Mouse (Mus musculus): ENCODE results near the gene Erlin1.

Gene Erlin1

DNA sequence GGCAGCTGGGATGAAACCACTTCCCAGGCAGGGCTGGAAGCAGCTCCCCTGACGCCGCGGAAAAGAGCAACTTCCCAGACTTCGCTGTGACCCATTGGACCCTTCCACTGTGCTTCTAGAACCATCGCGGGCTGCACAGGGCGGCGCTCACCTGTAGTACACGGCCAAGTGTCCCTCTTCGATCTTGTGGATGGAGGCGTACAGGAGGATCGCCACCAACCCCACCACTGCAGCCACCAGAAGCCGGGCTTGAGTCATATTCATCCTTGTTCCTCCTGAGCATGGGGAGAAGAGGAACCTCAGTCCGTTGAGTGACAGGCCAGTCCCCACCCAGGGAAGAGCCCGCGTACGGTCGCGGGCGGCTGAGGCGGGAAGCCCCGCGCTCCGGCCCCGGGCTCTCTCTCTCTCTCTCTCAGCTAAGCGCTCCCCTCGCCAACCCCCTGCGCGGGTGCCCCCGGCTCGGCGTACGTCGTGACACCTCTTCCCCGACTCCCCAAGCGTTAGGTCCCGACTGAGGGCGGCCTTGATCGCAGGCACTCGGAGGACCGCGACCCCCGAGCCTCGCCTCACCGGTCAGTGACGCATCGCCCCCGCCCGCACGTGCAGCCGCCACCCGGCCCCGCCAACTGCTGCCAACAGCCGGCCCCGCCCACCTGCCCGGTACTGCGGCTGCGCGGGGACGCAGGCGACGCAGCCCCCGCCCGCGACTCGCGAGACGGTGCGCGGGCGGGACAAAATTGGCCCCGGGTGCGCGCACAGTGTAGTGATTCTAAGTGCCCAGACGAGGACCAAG is at the start of gene Erlin1:
Gene Erlin1, minus strand, starts transcription at position 665 of the 793 bp plus-strand sequence.
- peak; percentile 93 for DNase-seq

DNA sequence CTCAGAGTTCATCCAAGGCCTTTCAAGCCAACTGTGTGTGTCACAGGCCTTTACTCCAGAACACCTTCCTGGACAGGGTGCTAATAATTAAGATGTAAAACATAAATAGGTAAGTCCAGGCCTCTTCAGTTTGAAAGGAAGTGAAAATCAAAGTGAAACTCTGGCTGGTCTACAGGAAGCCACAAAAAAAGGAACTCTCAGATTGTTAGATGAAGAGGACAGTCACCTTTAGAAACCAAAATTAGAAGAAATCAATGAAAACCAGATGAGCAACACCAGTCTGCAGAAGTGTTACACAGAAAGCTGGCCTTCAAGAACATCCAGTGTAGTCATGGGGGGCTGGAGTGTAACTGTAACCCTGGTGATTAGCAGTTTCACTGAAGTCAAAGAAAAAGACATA is 48.2 kb upstream of the Erlin1 start:
- DNase-seq, result no peak

DNA sequence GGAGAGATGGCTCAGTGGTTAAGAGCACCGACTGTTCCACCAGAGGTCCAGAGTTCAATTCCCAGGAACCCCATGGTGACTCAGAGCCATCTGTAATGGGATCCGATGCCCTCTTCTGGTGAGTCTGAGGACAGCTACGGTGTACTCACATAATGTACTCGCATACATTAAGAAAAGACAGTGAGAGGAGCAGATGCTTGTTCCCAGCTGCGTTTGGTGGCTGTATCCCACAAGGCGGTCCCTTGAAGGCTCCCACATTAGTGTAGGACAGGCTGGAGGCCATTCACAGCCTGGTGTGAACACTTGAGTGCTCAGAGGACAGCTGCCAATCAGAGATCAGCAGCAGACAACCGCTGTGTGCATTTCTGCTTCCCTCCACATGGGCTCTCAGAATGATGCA is 42.1 kb upstream of the Erlin1 start:
- peak; percentile 64 for DNase-seq

DNA sequence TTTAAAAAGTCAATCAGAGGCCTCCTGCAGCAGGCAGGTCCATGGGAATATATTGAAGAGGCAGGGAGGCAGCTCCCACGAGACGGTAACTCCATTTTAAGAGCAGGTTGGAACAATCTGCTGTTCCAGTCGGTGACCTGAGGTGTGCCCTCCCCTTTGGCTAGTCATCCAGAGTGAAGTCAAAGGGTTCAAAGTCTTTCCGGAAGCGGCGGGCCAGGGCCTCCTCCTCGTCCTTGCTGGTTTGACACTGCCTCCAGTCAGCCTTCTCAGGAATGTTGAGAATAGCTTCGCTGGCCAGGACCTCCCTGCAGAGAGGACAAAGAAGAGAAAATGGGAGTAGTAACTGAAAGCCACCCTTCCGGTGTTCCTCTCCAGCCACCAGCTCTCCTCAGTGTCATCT is 40.8 kb upstream of the Erlin1 start:
- no peak for DNase-seq

DNA sequence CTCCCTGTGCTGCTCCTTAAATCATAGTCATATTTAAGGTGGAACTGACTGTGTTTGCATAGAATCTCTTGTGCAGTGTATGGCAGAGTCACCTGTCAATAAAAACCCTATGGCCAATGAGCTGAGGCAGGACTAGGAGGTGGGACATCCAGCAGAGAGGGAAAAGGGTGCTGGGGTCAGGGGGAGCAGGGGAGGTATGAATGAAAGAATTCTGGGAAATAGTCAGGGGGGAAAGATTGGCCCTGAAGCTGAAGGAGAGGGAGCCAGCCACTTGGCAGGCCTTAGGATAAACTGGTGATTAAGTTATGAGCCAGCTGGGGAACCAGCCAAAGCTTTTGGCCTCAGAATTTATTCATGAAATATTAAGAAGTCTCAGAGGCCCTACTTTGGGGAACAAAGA is 39.4 kb upstream of the Erlin1 start:
- DNase-seq, result peak; percentile 9

DNA sequence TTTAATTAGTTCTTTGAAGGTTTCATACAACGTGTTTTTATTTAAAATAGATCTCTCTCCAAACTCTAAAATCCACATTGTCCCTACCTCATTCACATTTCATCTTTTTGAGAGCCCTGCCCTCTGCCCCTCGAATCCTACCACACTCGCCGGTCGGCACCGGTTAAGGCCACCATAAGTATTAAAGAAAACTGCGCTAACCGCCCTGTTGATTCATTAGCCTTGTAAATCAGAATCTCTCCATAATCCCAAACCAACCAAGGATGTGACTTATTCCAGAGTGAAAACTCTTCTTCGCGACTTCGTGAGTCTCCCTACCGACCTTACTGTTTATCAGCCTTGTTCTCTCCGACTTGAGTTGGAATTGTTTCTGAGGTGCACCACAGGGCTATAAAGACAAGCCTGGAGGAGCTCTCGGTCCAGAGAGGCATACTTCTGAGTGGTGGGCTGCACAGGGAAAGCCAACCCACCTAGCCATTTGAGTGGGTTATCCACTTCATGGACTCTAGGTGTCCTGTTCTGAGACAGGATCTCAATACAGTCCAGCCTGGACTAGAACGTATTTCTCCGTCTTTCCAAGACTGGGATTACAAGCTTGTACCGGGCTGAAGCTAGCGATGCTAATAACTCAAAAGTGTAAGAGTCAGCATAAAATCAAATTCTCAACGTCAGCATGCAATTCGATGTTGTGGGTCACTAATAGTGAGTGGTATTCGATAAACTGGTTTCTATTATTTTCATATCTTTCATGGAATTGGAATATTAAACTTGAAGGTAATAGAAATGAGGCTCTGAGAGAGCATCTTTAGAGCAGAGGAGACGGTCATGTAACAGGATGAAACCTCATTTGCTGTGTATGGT is 38.3 kb upstream of the Erlin1 start:
- no peak for DNase-seq

DNA sequence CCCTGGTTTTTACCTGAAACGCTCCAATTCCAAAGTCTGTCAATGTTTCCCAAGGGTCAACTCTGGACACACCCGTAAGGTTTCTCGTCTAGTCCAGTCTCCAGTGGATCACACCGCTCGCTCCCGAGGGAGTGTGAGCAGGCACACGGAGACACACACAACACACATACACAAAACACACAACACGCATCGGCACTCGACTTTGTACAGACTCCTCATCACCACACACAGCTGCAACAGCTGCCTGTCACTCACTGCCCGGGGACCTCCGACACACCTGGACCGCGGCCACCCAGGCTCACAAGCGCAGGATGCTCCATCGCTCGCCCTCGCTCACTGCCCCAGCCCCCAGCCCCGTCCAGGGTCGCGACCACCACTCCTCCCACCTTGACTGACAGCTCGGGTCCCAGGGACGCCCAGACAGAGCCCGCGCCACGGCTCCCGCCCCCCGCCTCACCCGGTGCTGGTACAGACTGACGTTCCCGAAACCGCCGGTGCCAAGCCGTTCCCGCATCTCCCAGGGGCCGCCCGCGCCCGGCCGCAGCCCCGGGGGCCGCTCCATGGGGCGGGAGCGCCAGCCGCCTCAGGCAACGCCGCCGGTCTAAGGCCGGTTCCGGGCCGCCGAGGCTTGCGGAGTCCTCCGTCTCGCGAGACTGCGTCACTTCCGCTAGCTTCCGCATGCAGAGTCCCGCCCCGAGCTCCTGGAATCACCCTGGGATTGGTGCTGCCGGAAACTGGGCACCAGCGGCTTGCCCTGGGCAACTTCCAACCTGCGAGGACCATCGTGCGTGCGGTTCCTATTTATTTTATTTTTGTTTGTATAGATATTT is 37.5 kb upstream of the Erlin1 start, which contains the start of gene Chuk:
Gene Chuk, minus strand, starts transcription at position 650 of the 830 bp plus-strand sequence.
- DNase-seq, result peak; percentile 97

DNA sequence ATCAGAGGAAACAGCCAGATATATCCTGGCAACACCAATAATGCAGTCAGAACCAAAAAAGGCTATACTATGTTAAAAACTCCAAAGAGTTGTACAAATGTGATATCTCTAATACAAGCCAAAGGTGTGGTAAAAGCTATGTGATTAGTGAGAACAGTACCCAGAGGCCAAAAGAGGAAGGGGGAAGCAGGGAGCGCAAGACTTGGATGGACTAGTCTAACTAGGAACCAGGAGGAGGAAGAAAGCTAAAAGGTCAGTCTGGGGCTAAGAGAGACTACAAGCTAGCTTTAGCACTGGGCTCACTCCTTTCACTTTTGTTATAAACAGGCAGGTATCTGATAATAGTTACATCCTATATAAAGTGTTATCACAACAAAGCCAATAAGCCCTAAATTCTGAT is 34.8 kb upstream of the Erlin1 start:
- no peak for DNase-seq

DNA sequence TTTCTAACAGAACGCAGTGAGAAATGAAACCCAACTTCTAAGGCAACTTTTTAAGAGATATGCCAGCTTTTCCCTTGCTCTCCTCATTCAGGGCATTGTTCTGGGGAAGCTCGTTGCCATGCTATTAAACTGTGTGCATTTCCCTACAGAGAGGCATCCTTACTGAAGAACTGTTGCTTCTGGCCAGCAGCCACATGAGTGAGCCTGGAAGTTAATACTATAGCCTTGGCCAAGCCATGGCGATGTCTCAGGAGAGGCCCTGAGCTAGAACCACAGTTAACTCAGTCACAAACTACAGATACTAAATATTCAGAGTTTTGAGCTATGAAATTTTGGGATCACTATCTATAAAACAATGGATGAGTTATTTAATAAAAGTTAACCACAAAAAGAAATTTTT is 33.4 kb upstream of the Erlin1 start:
- no peak for DNase-seq

DNA sequence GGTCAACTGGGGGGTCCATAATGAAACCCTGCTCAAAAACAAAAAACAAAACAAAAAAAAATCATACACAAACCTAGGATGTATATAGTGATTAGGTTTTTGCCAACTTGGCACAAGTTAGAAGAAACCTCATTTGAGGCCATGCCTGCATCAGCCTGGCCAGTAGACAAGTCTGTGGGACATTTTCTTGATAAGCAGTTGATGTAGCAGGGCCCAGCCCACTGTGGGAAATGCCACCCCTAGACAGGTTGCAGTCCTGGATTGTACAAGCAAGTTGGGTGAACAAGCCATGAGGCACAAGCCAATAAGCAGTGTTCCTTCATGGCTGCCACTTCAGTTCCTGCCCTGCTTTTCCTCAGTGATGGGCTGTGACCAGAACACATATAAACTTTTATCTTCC is 31.3 kb upstream of the Erlin1 start:
- DNase-seq, result no peak

DNA sequence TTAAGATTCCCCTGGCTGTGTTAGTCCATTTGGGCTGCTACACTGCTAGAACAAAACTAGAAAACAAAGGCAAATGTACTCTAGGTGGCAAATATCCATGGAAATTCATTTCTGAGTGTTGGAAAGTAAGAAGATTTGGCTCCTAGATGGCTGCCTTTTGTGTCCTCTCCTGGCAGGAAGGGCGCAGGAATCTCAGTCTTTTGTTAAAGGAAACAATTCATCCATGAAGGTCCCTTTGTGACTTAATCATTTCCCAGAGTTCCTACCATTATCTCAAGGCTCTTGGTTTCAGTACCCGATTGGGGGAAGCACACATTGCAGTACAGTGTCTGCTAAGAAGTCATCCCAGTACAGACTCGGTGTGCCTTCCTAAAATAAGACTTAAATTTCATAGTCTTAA is 16.7 kb upstream of the Erlin1 start:
- DNase-seq, result no peak

DNA sequence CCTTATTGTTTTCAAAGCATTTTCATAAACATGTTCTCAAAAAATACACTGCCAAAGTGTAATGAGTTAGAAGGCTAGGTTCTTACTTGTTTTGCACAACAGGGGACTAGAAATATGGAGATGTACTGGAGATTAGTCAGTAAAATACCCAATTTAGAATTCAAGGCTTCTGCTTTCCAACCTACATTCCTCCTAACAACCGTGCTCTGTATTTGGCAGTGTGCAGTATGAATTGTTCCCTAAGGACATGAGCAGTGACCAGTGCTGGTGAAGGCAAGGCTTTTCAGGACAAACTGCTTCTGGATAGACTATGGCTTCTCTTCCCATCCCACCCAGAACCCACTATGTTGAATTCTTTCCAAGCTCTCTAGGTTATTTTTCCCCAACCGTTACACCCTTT is 11.3 kb upstream of the Erlin1 start:
- DNase-seq, result no peak

DNA sequence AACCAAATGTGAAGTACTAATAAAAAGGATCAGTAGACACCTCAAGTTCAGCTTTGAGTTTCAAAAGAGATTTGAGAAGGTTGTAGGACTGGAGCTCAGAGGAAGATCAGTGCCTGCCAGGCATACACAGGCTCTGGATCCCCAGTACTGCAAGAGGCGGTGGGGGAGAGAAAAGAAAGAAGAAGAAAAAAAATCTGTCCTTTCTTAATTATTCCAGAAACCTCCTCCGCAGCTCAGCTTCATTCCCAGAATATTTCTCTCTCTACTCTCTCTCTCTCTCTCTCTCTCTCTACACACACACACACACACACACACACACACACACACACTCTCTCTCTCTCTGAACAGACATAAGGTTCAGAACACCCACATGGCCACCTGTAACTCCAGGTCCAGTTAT is 10.4 kb upstream of the Erlin1 start:
- DNase-seq, result no peak

DNA sequence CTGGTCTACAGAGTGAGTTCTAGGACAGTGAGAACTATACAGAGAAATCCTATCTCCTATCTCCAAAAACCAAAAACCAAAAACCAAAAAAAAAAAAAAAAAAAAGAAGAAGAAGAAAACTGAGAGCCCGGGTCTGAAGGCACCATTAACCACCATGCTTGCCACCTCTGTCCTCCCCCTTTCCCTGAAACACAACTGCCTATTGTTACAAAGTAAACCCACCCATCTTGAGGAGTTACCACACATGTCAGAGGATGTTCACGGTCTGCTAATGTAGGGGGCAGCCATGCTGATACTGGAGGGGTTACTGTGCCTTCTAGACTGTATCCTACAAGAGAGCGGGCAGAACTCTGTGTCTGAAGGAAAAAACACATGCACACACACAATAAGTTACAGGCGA is 7.4 kb upstream of the Erlin1 start:
- no peak for DNase-seq

DNA sequence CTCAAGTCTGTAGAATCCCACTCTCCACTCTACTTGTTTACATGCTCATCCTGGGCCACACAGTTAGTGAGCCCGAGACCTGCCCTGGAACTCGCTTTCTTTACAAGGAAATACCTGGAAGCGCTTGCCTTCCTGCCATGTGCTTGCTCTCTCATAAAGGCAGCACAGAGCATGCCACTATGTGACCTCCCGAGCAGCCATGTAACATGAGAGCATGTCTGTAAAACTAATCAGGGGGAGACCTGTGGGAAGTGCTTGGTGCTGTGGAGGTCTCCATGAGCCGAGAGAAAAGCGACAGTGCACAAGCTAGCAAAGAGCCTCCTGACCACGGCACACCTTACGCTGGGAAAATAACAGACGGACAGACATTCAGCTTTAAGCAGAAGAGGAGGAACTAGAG is 6.9 kb upstream of the Erlin1 start:
- no peak for DNase-seq

DNA sequence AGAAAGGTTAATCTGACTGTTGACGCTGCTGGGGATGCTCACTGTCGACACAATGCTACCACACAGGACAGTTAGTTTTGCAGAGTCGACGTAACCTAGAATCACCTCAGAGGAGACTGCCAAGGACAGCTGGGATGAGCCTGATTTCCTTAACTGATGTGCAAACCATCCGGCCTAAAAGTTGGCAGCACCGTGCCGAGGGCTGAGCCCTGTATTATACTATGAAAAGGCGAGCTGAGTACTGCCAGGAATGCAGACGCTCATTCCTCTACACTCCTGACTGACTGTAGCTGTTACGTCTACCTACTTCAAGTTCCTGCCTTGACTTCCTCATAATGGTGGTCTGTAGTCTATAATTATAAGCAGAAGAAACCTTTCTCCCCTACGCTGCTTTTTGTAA is 5.4 kb upstream of the Erlin1 start:
- DNase-seq, result no peak

DNA sequence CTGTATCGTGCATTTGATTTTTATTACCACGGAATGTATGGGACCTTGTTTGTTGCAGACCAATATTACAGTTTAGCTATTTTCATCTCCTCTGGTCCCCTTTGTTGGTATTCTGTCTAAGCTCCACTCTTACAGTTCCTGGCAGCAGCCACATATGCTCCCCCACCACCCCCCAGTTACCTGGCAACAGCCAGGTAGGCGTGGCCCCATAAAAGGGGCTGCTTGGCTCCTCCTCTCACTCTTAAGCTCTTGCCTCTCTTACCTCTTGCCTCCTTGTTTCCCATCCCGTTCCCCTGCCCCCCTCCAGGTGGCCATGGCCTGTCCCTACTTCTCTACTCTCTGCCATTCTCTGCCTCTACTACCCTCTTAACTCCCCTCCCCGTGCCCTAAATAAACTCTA is 1.6 kb upstream of the Erlin1 start:
- no peak for DNase-seq

DNA sequence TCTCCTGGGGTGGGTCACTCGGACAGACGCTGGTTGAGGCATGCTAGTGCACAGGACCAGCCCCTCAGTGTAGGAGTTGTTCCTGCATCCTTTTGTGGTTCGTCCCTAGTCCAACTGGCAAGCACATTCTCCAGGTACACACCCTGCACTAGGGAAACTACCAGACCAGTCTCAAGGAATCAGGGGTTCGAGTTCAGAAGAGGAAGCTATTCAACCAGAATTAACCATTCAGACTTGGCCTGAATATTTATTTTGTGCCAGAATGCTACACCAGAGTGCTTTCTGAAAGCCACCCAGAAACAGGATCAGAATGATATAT is 288 bp upstream of the Erlin1 start:
- no peak for DNase-seq

DNA sequence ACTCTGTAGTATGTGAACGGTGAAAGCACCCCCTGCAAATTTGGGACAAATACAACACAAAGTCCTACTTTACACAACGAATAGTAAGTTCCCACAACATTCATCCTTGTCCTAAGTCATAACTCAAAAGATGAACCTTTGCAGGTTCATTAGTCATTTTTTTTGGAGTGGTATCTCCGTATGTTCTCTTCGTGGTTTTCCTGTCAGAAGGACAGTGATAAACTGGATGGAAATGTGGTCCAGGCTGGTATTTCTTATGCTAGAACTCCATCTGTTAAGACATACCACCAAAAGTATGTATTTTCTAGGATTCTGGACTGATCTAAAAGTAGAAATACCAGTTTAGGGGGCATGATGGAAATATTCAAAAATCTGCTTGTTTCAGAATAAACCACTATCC is 1.4 kb downstream of the Erlin1 start:
- no peak for DNase-seq

DNA sequence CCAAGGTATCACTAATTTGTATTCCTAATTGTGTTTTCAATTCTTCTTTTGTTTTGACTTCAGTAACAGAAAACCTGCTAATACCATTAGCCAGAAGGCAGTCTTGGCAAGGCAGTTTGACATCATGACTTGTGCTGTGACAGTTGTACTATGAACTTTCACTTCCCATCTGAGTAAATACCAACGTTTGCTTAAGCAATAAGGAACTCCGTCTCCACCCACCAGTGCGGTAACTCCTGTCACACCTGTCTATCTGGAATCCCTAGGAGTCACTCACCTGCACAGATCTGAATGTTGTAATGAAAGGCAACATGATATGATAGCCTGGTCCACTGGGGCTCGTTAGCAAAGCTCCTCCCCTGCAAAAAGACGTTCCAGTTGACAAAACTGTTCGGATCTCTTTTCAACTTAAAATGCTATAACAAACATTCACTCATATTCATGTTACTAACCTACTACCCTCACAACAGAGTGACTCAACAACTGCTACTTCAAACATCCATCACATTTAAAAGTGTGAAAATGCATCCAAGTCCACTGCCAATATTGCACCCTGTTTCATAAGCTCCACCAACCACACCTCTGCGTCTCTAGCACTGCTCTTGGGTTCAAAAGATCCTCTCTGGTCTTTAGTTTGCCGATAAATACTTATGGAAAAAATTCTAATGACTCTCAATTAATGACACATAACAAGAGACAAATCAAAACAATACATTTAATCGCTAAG is 2.1 kb downstream of the Erlin1 start:
- no peak for DNase-seq

DNA sequence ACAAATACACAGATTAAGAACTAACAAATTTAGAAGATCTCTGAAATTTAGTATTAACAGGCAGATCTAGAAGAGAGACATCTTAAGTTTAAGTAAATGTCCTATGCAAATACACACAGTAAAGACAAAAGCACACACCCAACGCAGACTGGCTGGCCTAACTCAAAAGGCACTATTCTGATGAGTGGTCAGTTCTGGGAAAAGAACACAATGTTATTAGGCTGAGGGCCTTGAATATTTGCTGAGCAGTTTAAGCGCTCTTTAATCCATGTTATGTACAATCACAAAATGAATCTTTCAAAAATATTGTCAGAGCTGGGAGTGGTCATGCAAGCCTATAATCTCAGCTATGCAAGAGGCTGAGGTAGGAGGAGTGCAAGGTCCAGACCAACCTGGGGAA is 4.9 kb downstream of the Erlin1 start:
- DNase-seq, result no peak

DNA sequence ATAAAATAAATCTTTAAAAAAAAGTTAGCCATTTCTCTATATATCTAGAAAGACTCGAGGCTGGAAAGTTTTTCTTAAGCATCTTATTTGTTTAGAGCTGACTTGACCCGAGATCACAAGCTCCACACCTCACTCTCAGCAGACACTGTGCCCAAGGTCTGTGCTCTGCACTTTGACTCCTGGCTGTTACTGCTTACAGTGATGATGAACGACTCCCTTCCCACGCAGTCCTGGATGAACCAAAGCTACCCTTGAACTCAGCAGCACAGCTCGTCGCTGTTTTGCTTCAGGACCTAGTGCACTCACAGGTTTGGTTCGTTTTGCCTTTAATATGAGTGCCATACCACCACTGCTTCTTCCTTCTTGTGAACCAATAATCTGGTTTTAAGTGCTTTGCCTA is 5.8 kb downstream of the Erlin1 start:
- DNase-seq, result no peak

DNA sequence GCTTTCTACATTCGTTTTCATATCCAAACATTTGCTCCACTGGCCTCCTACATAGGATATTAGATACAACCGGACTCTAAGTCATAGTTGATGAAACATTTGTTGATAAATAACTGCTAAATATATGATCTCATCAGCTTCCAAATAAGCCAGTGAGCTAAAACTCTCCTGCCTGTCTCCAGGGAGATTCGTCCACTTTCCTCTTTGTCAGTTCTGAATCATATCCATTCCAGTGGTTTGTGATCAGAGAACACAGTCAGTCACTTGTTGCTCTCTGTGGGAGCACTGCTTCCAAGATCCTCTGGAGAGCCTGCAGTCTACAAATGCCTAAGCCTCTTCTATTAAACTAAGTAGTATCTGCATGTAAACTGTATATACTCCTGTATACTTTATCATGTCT is 9.4 kb downstream of the Erlin1 start:
- no peak for DNase-seq
